In the genomic region with DNA sequence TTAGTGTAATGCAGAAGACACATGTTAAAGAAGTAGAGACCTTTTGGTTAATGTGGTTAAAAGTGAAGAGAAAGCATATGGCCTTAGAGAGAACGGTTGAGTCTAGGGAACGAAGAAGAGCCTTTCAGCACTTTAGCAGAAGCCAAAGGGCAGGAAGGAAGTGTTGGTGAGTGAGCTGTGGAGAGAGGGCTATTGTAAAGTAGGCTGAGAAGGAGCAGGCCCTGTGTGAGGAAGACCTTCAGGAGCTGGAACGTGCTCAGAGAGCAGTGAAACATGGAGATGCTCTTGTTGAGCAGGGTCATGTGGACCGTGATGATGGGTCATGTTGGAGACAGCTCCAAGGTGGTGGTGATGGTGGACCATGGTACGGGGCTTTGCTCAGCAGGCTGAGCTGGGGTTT, we compare ENCODE assay signal across 17 mouse cellular contexts. TPM values are rescaled to one million over a fixed set of nuclear protein-coding genes. Genes with fewer than 3 reads are reported as not detected.
DNase-seq lines count a peak whose midpoint lies in the region; ATAC-seq and TF ChIP-seq lines count a peak whose summit lies in the region.
"Had no signal": no experiment of that assay in that cellular context is flagged by ENCODE, and none has a peak within 500 bp of the region (broad histone marks: within the 10 kb centered on the region; RNA-seq: fewer than 3 reads in every experiment).

No protein-coding gene starts in this region.

- H3K9me3 ChIP-seq in heart, embryonic 12.5 days (replicated peaks) = no peaks in the 10 kb centered on the region
- H3K9me3 ChIP-seq: forebrain, embryonic 15.5 days; kidney, embryonic 15.5 days had no signal

- H3K4me1 ChIP-seq in heart, embryonic 12.5 days (replicated peaks) = peaks cover 14% of the 10 kb centered on the region
- peaks cover 26% of the 10 kb centered on the region; the same call in 1 of the 2 replicates for H3K4me1 ChIP-seq in spleen, adult 2 months (ENCODE audit: control insufficient read depth, insufficient read depth, insufficient read length)

- H3K27ac ChIP-seq in heart, embryonic 12.5 days (ENCODE audit: poor library complexity, severe bottlenecking) = no peak overlapping the region
- H3K27ac ChIP-seq in spleen, adult 2 months (ENCODE audit: insufficient read depth, low read length) = 0 out of 2 replicates have a peak overlapping the region, but pooled peaks have one; percentile 10
- H3K27ac ChIP-seq in gastrocnemius, adult 2 months = no peak overlapping the region
- H3K27ac ChIP-seq: forebrain, embryonic 15.5 days; hindbrain, embryonic 14.5 days; kidney, embryonic 15.5 days had no signal

- no peaks in the 10 kb centered on the region for H3K36me3 ChIP-seq in heart, embryonic 12.5 days
- no peaks in the 10 kb centered on the region for H3K36me3 ChIP-seq in spleen, adult 2 months (ENCODE audit: control insufficient read depth, insufficient read depth, low read length)
- H3K36me3 ChIP-seq: forebrain, embryonic 15.5 days; kidney, embryonic 15.5 days had no signal

- WGBS in heart, embryonic 12.5 days = 70% methylated on average over 5 of the region's 5 CpGs
- 42% methylated on average over 5 of the region's 5 CpGs for WGBS in spleen, adult 2 months

- ATAC-seq in heart, embryonic 12.5 days (ENCODE audit: insufficient number of reproducible peaks, low FRiP score) = no peak
- ATAC-seq: forebrain, embryonic 15.5 days had no signal

- H3K9ac ChIP-seq in heart, embryonic 12.5 days = no peak overlapping the region
- H3K9ac ChIP-seq: forebrain, embryonic 15.5 days; hindbrain, embryonic 14.5 days; kidney, embryonic 15.5 days; lung, embryonic 14.5 days had no signal

- no peak for DNase-seq in heart, postnatal 14 days
- no peak for DNase-seq in spleen, adult 2 months (ENCODE audit: low read depth in 1 of 2, low spot score in 2 of 2)
- DNase-seq in spleen, adult 12 weeks (ENCODE audit: low spot score) = no peak
- DNase-seq in induced T-regulatory cell, adult 2 months (ENCODE audit: low read depth) = peak; percentile 57
- peak; percentile 37 for DNase-seq in naive thymus-derived CD4-positive, alpha-beta T cell, adult 2 months (ENCODE audit: low read depth)
- DNase-seq in lung, postnatal 10 days = no peak
- no peak for DNase-seq in gastrocnemius, adult 2 months
- DNase-seq: adrenal gland, postnatal 10 days; cerebellum, adult 9-10 months; embryo, embryonic 11 days; lung, embryonic 14.5 days; retina, postnatal 1 day; thymus, postnatal 25 days had no signal

- intact Hi-C loops in heart, postnatal 14 days (cut with DNase I) = no loop called here
- intact Hi-C loops in gastrocnemius, adult 2 months (cut with DNase I) = no loop called here

- H3K4me3 ChIP-seq in heart, embryonic 12.5 days = no peak overlapping the region
- H3K4me3 ChIP-seq in spleen, adult 2 months (ENCODE audit: extremely low read depth, insufficient read depth, insufficient read length) = no peak overlapping the region; the same call in 1 of the 2 replicates
- H3K4me3 ChIP-seq in gastrocnemius, adult 2 months = no peak overlapping the region
- H3K4me3 ChIP-seq: forebrain, embryonic 15.5 days; kidney, embryonic 15.5 days had no signal

- 0 out of 2 replicates have a peak overlapping the region, but pooled peaks have one; percentile 3 for H3K4me2 ChIP-seq in heart, embryonic 12.5 days
- H3K4me2 ChIP-seq: forebrain, embryonic 15.5 days; hindbrain, embryonic 14.5 days; kidney, embryonic 15.5 days had no signal

- peaks cover 15% of the 10 kb centered on the region for H3K27me3 ChIP-seq in heart, embryonic 12.5 days (replicated peaks)
- H3K27me3 ChIP-seq in spleen, adult 2 months (ENCODE audit: control insufficient read depth, insufficient read depth, low read length) = no peaks in the 10 kb centered on the region
- H3K27me3 ChIP-seq: forebrain, embryonic 15.5 days; kidney, embryonic 15.5 days had no signal

- no peak for TF ChIP-seq POLR2A in spleen, adult 2 months (IDR thresholded peaks at IDR 0.05; ENCODE audit: low read depth, low read length)

- TF ChIP-seq CTCF in spleen, adult 2 months (IDR thresholded peaks at IDR 0.05; ENCODE audit: extremely low read depth, insufficient read depth, insufficient read length, insufficient replicate concordance) = no peak
- no peak for TF ChIP-seq CTCF in gastrocnemius, adult 2 months (IDR thresholded peaks at IDR 0.05)

RNA-seq across cellular contexts. Expression of a gene that starts 4.8 kb away (rescaled TPM):
- polyA plus RNA-seq in heart, embryonic 12.5 days (2016; fragmentation: Nextera tagmentation; extraction: Ambion mirVana) = 9.9 and 10.6 TPM in 2 replicates
- total RNA-seq in heart, postnatal 14 days (2021) = 10 to 100 TPM; 11.5 to 12.1 TPM
- polyA plus RNA-seq in spleen, adult 2 months (2012; rRNA removed) = 32.6 and 33.3 TPM in 2 replicates
- total RNA-seq in gastrocnemius, adult 2 months (2021) = 10 to 100 TPM in 1 of 2 experiments, 1 to 10 TPM in 1; 9.6 to 12.9 TPM

Comparison
In these comparisons a context has a peak if more than half of its experiments do, and no peak if none do; other contexts are left out.
1. DNase-seq: peak in induced T-regulatory cell, adult 2 months (single experiment) and naive thymus-derived CD4-positive, alpha-beta T cell, adult 2 months (single experiment); none in heart, postnatal 14 days (0 of 2), spleen, adult 2 months (0 of 2), spleen, adult 12 weeks (single experiment), lung, postnatal 10 days (single experiment) and gastrocnemius, adult 2 months (single experiment).